Mouse (Mus musculus) lung, embryonic 14.5 days (tissue): ENCODE measurements around the gene Med21. TPM values are rescaled to one million over a fixed set of nuclear protein-coding genes. Genes with fewer than 3 reads are reported as not detected.

Experiments
- ATAC-seq: fragments of 200-750 bp; cut with Nextera tagmentation; 2 replicates; pipeline ENCODE4 v1.8.0; 2017; ENCODE audit warnings: mild to moderate bottlenecking, moderate TSS enrichment, moderate library complexity; ENCODE audit not compliant: insufficient read depth
- DNase-seq: peaks from one replicate; pipeline ENCODE4 v3.0.0-alpha.2; 2015
- H3K27ac ChIP-seq: fragments of 300-500 bp; sonication (generic); 2 replicates; pipeline ENCODE4 v1.5.1; 2014; ENCODE audit warnings: low read depth, mild to moderate bottlenecking, moderate library complexity
- H3K27me3 ChIP-seq: fragments of 300-500 bp; sonication (generic); 2 replicates; pipeline ENCODE4 v1.6.1; 2014; ENCODE audit warnings: low read length, control low read depth; ENCODE audit not compliant: insufficient read depth
- H3K36me3 ChIP-seq: fragments of 300-500 bp; sonication (generic); 2 replicates; pipeline ENCODE4 v1.6.1; 2014; ENCODE audit warnings: control low read depth; ENCODE audit not compliant: insufficient read depth
- H3K4me1 ChIP-seq: fragments of 300-500 bp; sonication (generic); 2 replicates; pipeline ENCODE4 v1.6.1; 2014; ENCODE audit warnings: antibody characterized with exemption, control low read depth; ENCODE audit not compliant: insufficient read depth
- H3K4me2 ChIP-seq: fragments of 300-500 bp; sonication (generic); 2 replicates; pipeline ENCODE4 v1.6.1; 2014; ENCODE audit warnings: mild to moderate bottlenecking
- H3K4me3 ChIP-seq: fragments of 300-500 bp; sonication (generic); 2 replicates; pipeline ENCODE4 v1.5.1; 2014; ENCODE audit warnings: low read depth, low read length
- H3K9ac ChIP-seq: fragments of 300-500 bp; sonication (generic); 2 replicates; pipeline ENCODE4 v1.6.1; 2014
- H3K9me3 ChIP-seq: fragments of 300-500 bp; sonication (generic); 2 replicates; pipeline ENCODE4 v1.6.1; 2016; ENCODE audit warnings: low read depth, low read length, control low read depth
- CTCF ChIP-seq: IDR thresholded peaks from 2 replicates; pipeline ENCODE4 v1.5.1; 2016; ENCODE audit warnings: antibody characterized with exemption, low read depth
- WGBS: fragments of 180-500 bp; shearing (Covaris S2); extraction: QIAGEN DNeasy Blood & Tissue Kit; methylation state at CpG from one replicate; pipeline ENCODE4 v1.1.7; 2014; 5-methylcytosine and 5-hydroxymethylcytosine counted together
- polyA plus RNA-seq: library from polyadenylated mRNA; unstranded; fragments of >200 nt; fragmentation: Nextera tagmentation; extraction: Ambion mirVana; gene quantifications from 2 replicates; pipeline ENCODE4 v1.2.1, GENCODE M21; 2014

Gene Med21
- polyA plus RNA-seq, result 138 and 142 TPM in 2 replicates

GRCm38 (mm10) chr6:146642276-146643183 lies at the start of gene Med21, which contains the start of gene Tm7sf3:
Med21 (plus strand) TSS chr6:146642547.
Tm7sf3 (minus strand) TSS chr6:146642824.
- Histone ChIP-seq H3K36me3 (no peaks in the 10 kb centered on the region), H3K9me3 (no peaks in the 10 kb centered on the region), H3K4me1 (no peaks in the 10 kb centered on the region), H3K4me3 (peak within 1 kb of the TSS; percentile 68), H3K27me3 (no peaks in the 10 kb centered on the region), H3K27ac (peak within 1 kb of the TSS; percentile 93), H3K4me2 (peak within 1 kb of the TSS; percentile 68), H3K9ac (peak within 1 kb of the TSS; percentile 84)
- under 1% methylated on average over 59 of the region's 60 CpGs for WGBS
- DNase-seq, result peak; percentile 99
- TF ChIP-seq CTCF, result peak; percentile 49
- ATAC-seq, result peak; percentile 97

GRCm38 (mm10) chr6:146602601-146603000 lies 39.7 kb upstream of the Med21 start:
- no peaks in the 10 kb centered on the region for H3K4me1 ChIP-seq
- ATAC-seq, result no peak
- DNase-seq, result no peak
- no peak for TF ChIP-seq CTCF
- no peaks in the 10 kb centered on the region for H3K9me3 ChIP-seq
- H3K36me3 ChIP-seq, result peaks cover 77% of the 10 kb centered on the region
- H3K27me3 ChIP-seq, result no peaks in the 10 kb centered on the region
- H3K9ac ChIP-seq, result no peak overlapping the region
- no peak overlapping the region for H3K27ac ChIP-seq
- 88% methylated on average over 4 of the region's 4 CpGs for WGBS
- H3K4me2 ChIP-seq, result no peak overlapping the region
- no peak overlapping the region for H3K4me3 ChIP-seq

- H3K9ac ChIP-seq, result no peak overlapping the region
- WGBS, result 89% methylated on average over 10 of the region's 10 CpGs
- ATAC-seq (no peak), DNase-seq (no peak)
- no peak overlapping the region for H3K27ac ChIP-seq
- H3K4me1 ChIP-seq, result no peaks in the 10 kb centered on the region
- H3K9me3 ChIP-seq, result no peaks in the 10 kb centered on the region
- H3K4me2 ChIP-seq, result no peak overlapping the region
- TF ChIP-seq CTCF, result no peak
- no peak overlapping the region for H3K4me3 ChIP-seq
- peaks cover 78% of the 10 kb centered on the region for H3K36me3 ChIP-seq
- no peaks in the 10 kb centered on the region for H3K27me3 ChIP-seq
These were observed 38.7 kb upstream of the Med21 start for GRCm38 (mm10) chr6:146603651-146604050.

GRCm38 (mm10) chr6:146611385-146611784 lies 31.0 kb upstream of the Med21 start:
- 90% methylated on average over 6 of the region's 6 CpGs for WGBS
- ATAC-seq (no peak), DNase-seq (no peak)
- Histone ChIP-seq H3K27me3 (no peaks in the 10 kb centered on the region), H3K27ac (no peak overlapping the region; the same call in 1 of the 2 replicates), H3K4me1 (no peaks in the 10 kb centered on the region), H3K4me2 (no peak overlapping the region), H3K36me3 (peaks cover 59% of the 10 kb centered on the region), H3K9me3 (no peaks in the 10 kb centered on the region), H3K4me3 (no peak overlapping the region), H3K9ac (no peak overlapping the region)
- no peak for TF ChIP-seq CTCF

GRCm38 (mm10) chr6:146611897-146612296 lies 30.4 kb upstream of the Med21 start:
- no peak overlapping the region for H3K4me3 ChIP-seq
- no peaks in the 10 kb centered on the region for H3K27me3 ChIP-seq
- no peak overlapping the region for H3K4me2 ChIP-seq
- H3K9ac ChIP-seq, result no peak overlapping the region
- WGBS, result 91% methylated on average over 7 of the region's 7 CpGs
- no peaks in the 10 kb centered on the region for H3K4me1 ChIP-seq
- no peaks in the 10 kb centered on the region for H3K9me3 ChIP-seq
- DNase-seq, result no peak
- no peak overlapping the region; the same call in 1 of the 2 replicates for H3K27ac ChIP-seq
- TF ChIP-seq CTCF, result no peak
- peaks cover 61% of the 10 kb centered on the region for H3K36me3 ChIP-seq
- ATAC-seq, result no peak

GRCm38 (mm10) chr6:146612736-146613135 lies 29.6 kb upstream of the Med21 start:
- Histone ChIP-seq H3K36me3 (peaks cover 65% of the 10 kb centered on the region), H3K9me3 (no peaks in the 10 kb centered on the region), H3K9ac (no peak overlapping the region), H3K4me1 (no peaks in the 10 kb centered on the region), H3K27me3 (no peaks in the 10 kb centered on the region), H3K4me3 (no peak overlapping the region), H3K4me2 (no peak overlapping the region), H3K27ac (no peak overlapping the region)
- DNase-seq, result no peak
- ATAC-seq, result no peak
- WGBS, result 92% methylated on average over 5 of the region's 5 CpGs
- TF ChIP-seq CTCF, result no peak

- no peak overlapping the region for H3K27ac ChIP-seq
- H3K4me1 ChIP-seq, result no peaks in the 10 kb centered on the region
- 86% methylated on average over 5 of the region's 5 CpGs for WGBS
- H3K36me3 ChIP-seq, result peaks cover 66% of the 10 kb centered on the region
- TF ChIP-seq CTCF, result peak; percentile 19; the same call in 1 of the 2 replicates
- no peak overlapping the region for H3K9ac ChIP-seq
- H3K9me3 ChIP-seq, result no peaks in the 10 kb centered on the region
- H3K27me3 ChIP-seq, result no peaks in the 10 kb centered on the region
- H3K4me2 ChIP-seq, result no peak overlapping the region
- DNase-seq, result no peak
- H3K4me3 ChIP-seq, result no peak overlapping the region
- no peak for ATAC-seq
These were observed 28.4 kb upstream of the Med21 start for GRCm38 (mm10) chr6:146613907-146614306.
